Mouse (Mus musculus) CD4-positive, CD25-positive, alpha-beta regulatory T cell, adult 4 months (primary cell): Measurements from ENCODE around the gene Hhat. TPM values are rescaled to one million over a fixed set of nuclear protein-coding genes. Genes with fewer than 3 reads are reported as not detected.
A peak's percentile ranks its signal among the peaks of the same experiment; 100 is the strongest.

Source experiments
- ATAC-seq: one replicate; pipeline ENCODE4 v1.8.0; 2017
- polyA plus RNA-seq, 2 experiments: library from polyadenylated mRNA; unstranded; fragments of 100-300 nt; shearing (Covaris generic); gene quantifications; one replicate each; pipeline ENCODE4 v1.2.1; 2017

Hhat gene
- polyA plus RNA-seq, 2 experiments from 2014 or later, result 2.9 to 3.7 TPM

GRCm38 (mm10) chr1:192544091-192544490 is 226.9 kb downstream of the Hhat start:
- ATAC-seq, result no peak

DNA sequence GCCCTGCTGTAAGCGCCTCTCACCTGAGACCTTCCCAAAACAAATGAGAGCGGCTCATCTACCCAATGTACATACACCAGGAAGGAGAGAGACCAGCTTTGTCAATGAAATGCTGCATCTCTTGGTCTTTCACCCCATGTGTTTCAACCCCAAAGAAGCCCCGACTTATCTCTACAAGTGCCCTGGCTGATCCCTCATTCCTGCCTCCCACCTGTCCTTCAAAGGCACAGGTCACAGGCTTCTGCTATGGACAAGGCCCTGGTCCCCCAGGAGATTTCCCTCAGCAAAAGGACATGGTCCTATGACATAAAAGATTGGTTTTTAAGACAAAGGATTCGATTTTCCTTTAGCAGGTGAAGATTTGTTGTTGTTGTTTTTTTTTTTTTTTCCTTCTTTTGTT is 227.3 kb downstream of the Hhat start:
- ATAC-seq, result no peak

GRCm38 (mm10) chr1:192542093-192542492 is 228.9 kb downstream of the Hhat start:
- ATAC-seq, result no peak

DNA sequence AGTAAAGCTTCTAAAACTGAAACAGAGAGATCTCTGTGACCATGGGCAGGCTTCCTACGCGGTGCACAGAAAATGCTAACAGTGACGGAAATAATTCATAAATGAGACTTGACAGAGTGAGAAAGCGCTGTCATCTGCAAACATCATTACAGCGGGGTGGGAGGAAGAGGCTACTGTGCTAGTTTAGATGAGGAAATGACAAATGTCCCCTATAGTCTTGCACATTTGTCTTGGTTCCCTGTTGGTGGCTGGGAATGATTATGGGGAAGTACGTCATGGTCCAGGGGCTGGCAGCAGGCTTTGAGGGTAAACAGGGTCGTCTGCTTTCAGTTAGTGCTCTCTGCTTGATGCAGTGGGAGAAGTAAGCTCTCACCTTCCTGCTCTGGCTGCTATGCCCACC is 233.9 kb downstream of the Hhat start:
- peak; percentile 49 for ATAC-seq

DNA sequence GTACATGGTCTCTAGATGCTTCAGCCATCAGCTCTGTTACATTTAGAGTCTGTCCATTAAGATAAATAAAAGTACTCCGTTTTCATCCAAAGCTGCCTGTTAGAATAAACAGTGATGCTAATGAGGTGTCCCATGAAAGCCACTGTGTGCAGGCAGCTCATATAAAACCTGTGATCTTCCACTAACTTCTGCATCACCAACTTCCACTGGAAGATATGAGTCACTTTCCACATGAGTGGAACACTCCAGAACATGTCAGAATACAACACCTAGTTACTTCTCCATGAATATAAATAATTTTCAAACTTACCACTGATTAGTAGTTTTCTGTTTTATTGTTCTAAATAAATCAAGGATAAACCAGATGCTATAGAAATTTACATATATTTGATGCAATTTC is 234.6 kb downstream of the Hhat start:
- peak; percentile 37 for ATAC-seq

DNA sequence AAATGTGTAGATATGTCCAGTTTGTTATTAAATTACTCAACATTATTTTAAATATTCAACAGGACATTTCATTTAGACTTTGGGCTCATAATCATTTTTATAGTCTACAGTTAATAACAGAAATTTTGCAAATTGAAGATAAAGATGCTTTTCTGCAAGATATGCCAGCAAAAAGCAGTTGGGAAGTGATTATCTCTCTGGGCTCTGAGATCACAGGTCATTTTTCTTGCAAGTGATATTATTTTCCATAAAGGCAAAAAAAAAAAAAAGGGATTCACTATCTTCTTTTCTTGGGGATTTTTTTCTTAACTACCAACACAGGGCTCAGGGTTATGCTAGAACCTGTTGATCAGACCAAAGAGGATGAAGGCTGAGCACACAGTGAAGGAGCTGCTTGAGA is 238.0 kb downstream of the Hhat start:
- no peak for ATAC-seq

DNA sequence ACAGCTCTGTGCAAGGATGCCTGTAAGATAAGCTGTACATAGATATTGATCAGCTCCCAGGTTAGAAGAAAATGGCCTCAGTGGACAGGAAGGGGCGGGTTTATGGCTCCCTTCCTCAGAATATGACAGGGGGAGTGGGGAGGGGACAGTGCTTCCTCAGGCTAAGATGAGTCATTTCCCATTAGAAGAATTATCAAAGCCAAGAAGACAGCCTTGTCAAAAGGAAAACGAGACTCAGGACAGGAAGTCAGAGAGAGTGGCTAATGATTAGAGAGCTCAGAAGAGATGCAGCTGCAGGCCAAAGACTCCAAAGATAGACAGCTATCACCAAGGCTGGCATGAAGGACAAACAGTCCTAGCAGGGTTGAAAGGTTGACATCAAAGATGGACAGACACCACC is 238.8 kb downstream of the Hhat start:
- no peak for ATAC-seq

DNA sequence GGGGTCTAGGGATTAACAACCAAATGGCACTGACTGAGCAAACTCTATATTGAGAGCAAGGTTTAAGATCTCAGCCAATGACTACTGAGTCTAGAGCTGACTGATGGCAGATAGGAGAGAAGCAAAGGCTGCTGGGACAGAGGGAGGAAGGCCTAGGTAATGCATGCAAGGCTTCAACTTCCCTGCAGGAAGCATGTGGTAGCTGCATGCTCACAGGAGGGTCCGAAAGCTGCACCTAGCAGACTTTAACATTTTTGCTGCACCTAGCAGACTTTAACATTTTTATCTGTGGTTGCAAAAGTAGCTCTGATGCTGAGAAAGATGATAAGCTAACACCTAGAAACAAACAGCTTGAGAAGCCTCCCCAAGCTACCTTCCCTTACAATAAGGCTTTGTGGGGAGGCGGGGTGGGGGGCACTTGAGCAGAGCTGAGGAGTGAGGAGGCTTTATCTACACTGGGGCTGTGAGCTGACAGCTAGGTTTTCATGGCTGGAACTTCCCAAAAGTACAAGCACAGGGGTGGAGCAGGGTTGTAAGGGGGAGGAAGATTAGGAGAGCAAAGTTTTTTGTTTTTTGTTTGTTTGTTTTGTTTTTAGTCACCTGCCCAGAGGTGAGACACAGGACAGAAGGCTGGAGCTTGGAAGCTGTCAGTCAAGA is 239.4 kb downstream of the Hhat start:
- no peak for ATAC-seq

DNA sequence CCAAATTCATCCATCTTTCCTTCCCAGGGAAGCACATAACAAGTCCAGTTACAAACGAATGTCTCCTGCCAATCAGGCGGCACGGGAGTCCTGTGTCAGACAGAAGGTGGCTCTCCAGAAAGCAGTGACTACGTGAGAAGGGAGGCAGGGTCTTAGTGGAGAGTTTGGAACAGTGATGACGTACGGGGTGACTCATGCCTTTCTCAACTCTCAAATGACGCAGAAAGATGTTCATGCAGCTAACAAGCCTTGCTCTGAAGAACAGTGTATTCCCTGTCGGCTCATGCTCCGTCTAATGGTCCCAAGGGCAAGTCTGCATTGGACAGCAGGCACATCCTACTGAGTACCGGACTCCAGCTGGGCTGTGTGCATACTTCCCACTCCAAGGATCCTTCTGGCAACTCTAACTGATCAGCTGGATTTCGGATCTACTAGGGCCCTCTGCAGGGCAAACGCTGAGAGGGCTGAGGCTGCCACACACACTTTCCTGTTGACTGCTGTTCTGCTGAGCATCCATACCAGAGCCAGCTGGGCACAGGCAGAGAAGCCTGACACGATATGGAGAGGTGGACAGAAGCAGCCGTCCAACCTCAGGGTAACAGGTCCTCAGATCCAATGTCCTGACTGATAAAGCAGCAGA is 245.2 kb downstream of the Hhat start:
- ATAC-seq, result no peak

GRCm38 (mm10) chr1:192522376-192523178 is 248.4 kb downstream of the Hhat start:
- no peak for ATAC-seq

DNA sequence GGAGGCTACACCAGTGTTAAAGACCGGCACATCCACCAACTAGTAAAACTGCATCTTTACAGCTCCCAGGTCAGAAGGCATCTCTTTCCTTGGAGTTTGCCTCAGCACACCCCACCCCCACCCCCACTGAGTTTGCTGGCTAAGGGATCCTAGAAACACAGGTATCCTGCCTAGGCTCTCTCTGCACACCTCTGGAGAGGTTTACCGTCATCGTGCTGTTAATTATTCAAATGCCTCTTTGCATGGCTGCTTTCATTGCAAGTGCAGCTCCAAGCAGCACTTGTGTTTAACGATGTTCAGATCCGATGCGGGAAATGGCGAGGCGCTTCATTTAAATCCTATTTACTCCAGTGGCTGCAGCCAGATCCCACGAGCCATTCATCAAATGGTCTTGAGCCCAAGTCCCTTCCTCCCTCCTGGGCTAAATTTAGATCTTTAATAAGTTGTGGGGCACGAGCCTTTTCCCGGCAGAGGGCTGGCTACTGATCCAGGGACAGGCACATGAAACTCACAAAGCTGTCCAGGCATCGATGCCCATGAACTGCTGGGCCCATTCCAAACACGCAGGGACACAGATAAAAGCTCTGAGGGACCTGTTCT is 250.1 kb downstream of the Hhat start:
- no peak for ATAC-seq

- no peak for ATAC-seq
Observed at GRCm38 (mm10) chr1:192519713-192520112, 251.3 kb downstream of the Hhat start.

DNA sequence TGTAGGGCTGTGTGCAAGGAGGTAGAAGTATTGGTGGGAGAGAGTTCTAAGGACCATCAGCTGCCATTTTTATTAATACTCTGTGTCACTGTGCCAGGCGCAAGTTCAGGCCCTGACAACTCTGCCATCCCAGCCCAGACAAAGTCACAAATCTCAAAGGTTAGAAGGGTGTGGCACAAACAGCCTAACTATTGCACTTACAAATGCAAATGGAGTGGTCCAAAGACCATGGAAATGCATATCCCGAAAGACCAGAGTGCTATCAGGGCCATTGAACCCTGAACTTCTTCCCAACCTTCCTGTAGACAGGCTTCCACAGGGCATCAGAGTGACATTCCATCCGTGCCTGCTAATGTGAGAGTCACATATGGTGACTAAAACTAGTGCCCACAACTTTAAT is 255.7 kb downstream of the Hhat start:
- no peak for ATAC-seq

- no peak for ATAC-seq
Observed at GRCm38 (mm10) chr1:192512821-192513220, 258.2 kb downstream of the Hhat start.

DNA sequence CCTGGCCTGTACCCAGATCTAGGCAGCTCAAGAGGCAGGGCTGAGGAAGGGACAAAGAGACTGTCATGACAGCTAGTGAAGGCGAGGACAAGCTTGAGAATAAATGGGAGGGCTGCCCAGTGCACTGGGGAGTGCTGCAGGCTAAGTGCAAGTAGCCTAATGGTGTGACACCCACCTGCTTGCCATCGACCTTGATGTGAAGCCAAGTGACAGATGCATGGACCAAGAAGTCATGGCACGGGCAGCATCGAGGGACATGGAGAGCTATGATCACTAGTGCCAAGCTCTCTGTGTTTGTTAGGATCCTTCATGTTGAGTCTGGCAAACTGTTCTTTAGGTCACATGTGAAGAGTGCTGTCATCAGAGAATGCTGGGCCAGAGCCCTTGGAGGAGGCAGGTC is 267.4 kb downstream of the Hhat start:
- no peak for ATAC-seq

GRCm38 (mm10) chr1:192502835-192503234 is 268.2 kb downstream of the Hhat start:
- ATAC-seq, result no peak

- ATAC-seq, result no peak
Observed at GRCm38 (mm10) chr1:192502016-192502415, 269.0 kb downstream of the Hhat start.

- ATAC-seq, result no peak
Observed at GRCm38 (mm10) chr1:192497505-192497904, 273.5 kb downstream of the Hhat start.

GRCm38 (mm10) chr1:192489908-192490825 is 280.9 kb downstream of the Hhat start:
- no peak for ATAC-seq

- no peak for ATAC-seq
Observed at GRCm38 (mm10) chr1:192487571-192487970, 283.5 kb downstream of the Hhat start.

DNA sequence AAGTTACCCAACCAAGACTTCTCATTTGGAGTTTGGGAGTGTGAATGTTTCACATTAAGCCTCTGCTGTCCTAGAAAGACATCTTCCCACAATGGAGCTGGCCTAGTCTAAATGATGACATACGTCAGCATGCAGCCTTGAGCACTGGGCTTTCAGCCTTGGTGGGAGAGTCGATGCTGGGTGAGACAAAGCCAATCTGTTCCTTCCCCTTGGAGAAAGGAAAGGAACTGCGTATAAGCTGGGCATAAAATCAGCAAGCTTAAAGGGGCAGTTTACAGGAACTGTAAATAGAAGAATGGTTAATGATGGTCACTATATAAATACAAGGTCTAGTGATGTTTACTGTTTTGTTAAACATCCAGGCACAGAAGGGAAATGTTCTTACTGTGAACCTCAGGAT is 286.0 kb downstream of the Hhat start:
- no peak for ATAC-seq

DNA sequence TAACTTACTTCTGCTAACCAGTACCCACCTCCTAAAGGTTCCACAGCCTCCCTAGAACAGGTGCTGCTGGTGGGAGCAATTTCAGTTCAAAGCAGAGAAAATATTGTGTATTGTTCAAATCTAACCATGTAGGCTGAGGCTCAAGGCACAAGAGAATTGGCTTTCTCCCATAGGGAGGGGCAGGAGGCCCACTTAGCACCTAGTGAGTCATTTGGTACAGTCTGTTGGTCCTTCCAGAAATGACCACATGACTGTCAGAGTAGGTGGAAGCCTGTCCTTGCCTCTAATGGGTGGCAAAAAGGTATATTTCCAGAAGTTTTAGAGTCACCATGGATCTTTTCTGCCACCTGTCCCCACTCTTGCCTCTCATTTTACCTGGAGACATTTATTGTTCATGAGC is 289.6 kb downstream of the Hhat start:
- ATAC-seq, result no peak
